Mouse (Mus musculus) embryonic facial prominence, embryonic 12.5 days (tissue): Measurements from ENCODE around the gene Mosmo. TPM values are rescaled to one million over a fixed set of nuclear protein-coding genes. Genes with fewer than 3 reads are reported as not detected.

Experiments used
- polyA plus RNA-seq: library from polyadenylated mRNA; unstranded; fragments of >200 nt; fragmentation: Nextera tagmentation; extraction: Ambion mirVana; gene quantifications from 2 replicates; pipeline ENCODE4 v1.2.1, GENCODE M21; 2016

Mosmo gene
- polyA plus RNA-seq, 1 experiment from 2014 or later, result 15.4 TPM

Other genes with a start within 250 kb of the Mosmo start
- gene Uqcrc2, start 42.4 kb upstream of the Mosmo start, polyA plus RNA-seq, result 166 and 177 TPM in 2 replicates
- 0.56 and 0.60 TPM in 2 replicates for gene Pdzd9, start 7.3 kb upstream of the Mosmo start, polyA plus RNA-seq
- gene Vwa3a, start 61.7 kb downstream of the Mosmo start, polyA plus RNA-seq, result 0.15 TPM in 2 replicates
- gene Gm5737, start 134.7 kb downstream of the Mosmo start, polyA plus RNA-seq, result not detected in 2 replicates
- gene Eef2k, start 165.2 kb downstream of the Mosmo start, polyA plus RNA-seq, result 38.7 and 39.4 TPM in 2 replicates
- 41.2 and 42.7 TPM in 2 replicates for gene Polr3e, start 240.1 kb downstream of the Mosmo start, polyA plus RNA-seq